ENCODE assay signal across 21 mouse cellular contexts in genomic region chr12:108348151-108348550, GRCm38 (mm10). TPM values are rescaled to one million over a fixed set of nuclear protein-coding genes. Genes with fewer than 3 reads are reported as not detected.
"Had no signal": no experiment of that assay in that cellular context is flagged by ENCODE, and none has a peak within 500 bp of the region (broad histone marks: within the 10 kb centered on the region; RNA-seq: fewer than 3 reads in every experiment).

No protein-coding gene starts in this region.

- H3K4me2 ChIP-seq: liver, embryonic 15.5 days; lung, embryonic 15.5 days; midbrain, embryonic 12.5 days; neural tube, embryonic 12.5 days; stomach, embryonic 15.5 days had no signal

- DNase-seq: liver, postnatal 0 days; lung, adult 2 months; lung, postnatal 14 days; lung, postnatal 36 days; midbrain, embryonic 14.5 days; right cerebral cortex, postnatal 14 days; thymus, adult 18-20 months; thymus, postnatal 14 days; thymus, postnatal 36 days had no signal

- H3K4me3 ChIP-seq: liver, embryonic 15.5 days; lung, embryonic 15.5 days; megakaryocyte, embryonic 14.5 days; midbrain, embryonic 12.5 days; neural tube, embryonic 12.5 days; stomach, embryonic 15.5 days had no signal

- H3K27ac ChIP-seq: liver, embryonic 15.5 days; lung, embryonic 15.5 days; macrophage; midbrain, embryonic 12.5 days; neural tube, embryonic 12.5 days; stomach, embryonic 15.5 days had no signal

- H3K9me3 ChIP-seq: liver, embryonic 15.5 days; lung, embryonic 15.5 days; midbrain, embryonic 12.5 days; neural tube, embryonic 12.5 days; stomach, embryonic 15.5 days had no signal

- ATAC-seq: liver, postnatal 0 days; lung, postnatal 0 days; midbrain, embryonic 16.5 days had no signal

- H3K36me3 ChIP-seq: liver, embryonic 15.5 days; lung, embryonic 15.5 days; midbrain, embryonic 12.5 days; neural tube, embryonic 12.5 days; stomach, embryonic 15.5 days had no signal

- H3K9ac ChIP-seq: liver, embryonic 15.5 days; liver, postnatal 0 days; lung, embryonic 15.5 days; midbrain, embryonic 12.5 days; neural tube, embryonic 12.5 days; stomach, embryonic 15.5 days had no signal

- H3K4me1 ChIP-seq: liver, embryonic 15.5 days; megakaryocyte, embryonic 14.5 days had no signal

RNA-seq across cellular contexts. Expression of gene Cyp46a1, which starts 14.0 kb away (rescaled TPM):
- total RNA-seq: monocyte, adult 5-6 weeks; neutrophil, adult 5-6 weeks had no signal
- polyA plus RNA-seq: macrophage had no signal

RNA-seq across cellular contexts. Expression of gene Eml1, which starts 22.6 kb away (rescaled TPM):
- total RNA-seq: megakaryocyte progenitor cell, adult 5-6 weeks; monocyte, adult 5-6 weeks had no signal
- polyA plus RNA-seq: macrophage had no signal

RNA-seq across cellular contexts. Expression of gene Hhipl1, which starts 42.1 kb away (rescaled TPM):
- total RNA-seq: megakaryocyte progenitor cell, adult 5-6 weeks; monocyte, adult 5-6 weeks; neutrophil, adult 5-6 weeks had no signal
- polyA plus RNA-seq: macrophage had no signal
